Mouse (Mus musculus) embryonic facial prominence, embryonic 11.5 days (tissue): ENCODE measurements around the gene Ptges3l. TPM values are rescaled to one million over a fixed set of nuclear protein-coding genes. Genes with fewer than 3 reads are reported as not detected.

Experiments
- microRNA-seq: library from miRNA; unstranded; fragments of <30 nt; microRNA quantifications from one replicate; pipeline ENCODE4, GENCODE M21; 2016; ENCODE audit warnings: borderline number of aligned reads
- polyA plus RNA-seq: library from polyadenylated mRNA; unstranded; fragments of >200 nt; fragmentation: Nextera tagmentation; extraction: Ambion mirVana; gene quantifications from 2 replicates; pipeline ENCODE4 v1.2.1, GENCODE M21; 2014

Gene Ptges3l
- polyA plus RNA-seq, 1 experiment from 2014 or later, result 3.5 TPM

Small RNAs within 50 kb of the gene (microRNA-seq; reads per million reads assigned to microRNA genes)
- gene Mir6929, result not detected

Other genes starting within 250 kb of the Ptges3l start
- gene Ccr10, start 249.9 kb downstream of the Ptges3l start, polyA plus RNA-seq, result 0.20 TPM in 1 of 2 replicates, not detected in the other
- gene Ezh1, start 198.9 kb downstream of the Ptges3l start, polyA plus RNA-seq, result 11.6 and 12.4 TPM in 2 replicates
- gene Ramp2, start 179.3 kb downstream of the Ptges3l start, polyA plus RNA-seq, result 64.8 and 69.3 TPM in 2 replicates
- 114 and 117 TPM in 2 replicates for gene Vps25, start 171.6 kb downstream of the Ptges3l start, polyA plus RNA-seq
- gene Wnk4, start 164.8 kb downstream of the Ptges3l start, polyA plus RNA-seq, result 2.4 and 3.5 TPM in 2 replicates
- 1.6 and 1.8 TPM in 2 replicates for gene Cntd1, start 146.3 kb downstream of the Ptges3l start, polyA plus RNA-seq
- 193 and 212 TPM in 2 replicates for gene Coa3, start 146.2 kb downstream of the Ptges3l start, polyA plus RNA-seq
- gene Becn1, start 123.0 kb downstream of the Ptges3l start, polyA plus RNA-seq, result 158 and 160 TPM in 2 replicates
- gene Psme3, start 109.1 kb downstream of the Ptges3l start, polyA plus RNA-seq, result 150 and 154 TPM in 2 replicates
- gene Aoc2, start 100.3 kb downstream of the Ptges3l start, polyA plus RNA-seq, result 1.2 TPM in 2 replicates
- 0.04 TPM in 1 of 2 replicates, not detected in the other for gene Aoc3, start 94.7 kb downstream of the Ptges3l start, polyA plus RNA-seq
- gene G6pc, start 57.8 kb downstream of the Ptges3l start, polyA plus RNA-seq, result not detected in 2 replicates
- 89.6 and 90.9 TPM in 2 replicates for gene Aarsd1, start 7.7 kb downstream of the Ptges3l start, polyA plus RNA-seq
- gene Gm27029, start 537 bp downstream of the Ptges3l start, polyA plus RNA-seq, result 10.1 and 12.8 TPM in 2 replicates
- 10.4 and 11.8 TPM in 2 replicates for gene Rundc1, start 248 bp downstream of the Ptges3l start, polyA plus RNA-seq
- 432 and 435 TPM in 2 replicates for gene Rpl27, start 17.0 kb upstream of the Ptges3l start, polyA plus RNA-seq
- 2.4 and 2.7 TPM in 2 replicates for gene Ifi35, start 23.1 kb upstream of the Ptges3l start, polyA plus RNA-seq
- 9.4 and 10.2 TPM in 2 replicates for gene Rnd2, start 39.7 kb upstream of the Ptges3l start, polyA plus RNA-seq
- gene Vat1, start 40.9 kb upstream of the Ptges3l start, polyA plus RNA-seq, result 20.9 and 24.6 TPM in 2 replicates
- gene Brca1, start 126.6 kb upstream of the Ptges3l start, polyA plus RNA-seq, result 21.4 and 24.7 TPM in 2 replicates
- 69.2 and 74.1 TPM in 2 replicates for gene Nbr1, start 126.8 kb upstream of the Ptges3l start, polyA plus RNA-seq
- gene Tmem106a, start 156.9 kb upstream of the Ptges3l start, polyA plus RNA-seq, result 2.0 and 2.4 TPM in 2 replicates
- not detected in 2 replicates for gene Gm11634, start 173.9 kb upstream of the Ptges3l start, polyA plus RNA-seq
- gene Rdm1, start 201.9 kb upstream of the Ptges3l start, polyA plus RNA-seq, result 37.3 and 43.0 TPM in 2 replicates
- gene Arl4d, start 240.2 kb upstream of the Ptges3l start, polyA plus RNA-seq, result 2.8 and 4.3 TPM in 2 replicates